Mouse (Mus musculus) thymus, postnatal 25 days (tissue): Measurements from ENCODE around the gene Olfr638.
"Not testable (repeated sequence)": the region's sequence is repeated elsewhere in the genome, so short reads cannot be mapped to it uniquely, and the experiment has no call there.

ENCODE experiments used
- DNase-seq: peaks from one replicate; pipeline ENCODE4 v3.0.0; 2022

The Olfr638 gene

GRCm38 (mm10) chr7:103998446-103998845 is at the start of gene Olfr638:
TSS of gene Olfr638 (plus strand) at chr7:103998746.
- no peak for DNase-seq

- not testable (repeated sequence) for DNase-seq
Measured at GRCm38 (mm10) chr7:103966873-103967272, 31.7 kb upstream of the Olfr638 start.

- no peak for DNase-seq
Measured at GRCm38 (mm10) chr7:103970852-103971251, 27.7 kb upstream of the Olfr638 start, which contains the start of gene Olfr635. TSS of gene Olfr635 (plus strand) at chr7:103971152.

GRCm38 (mm10) chr7:103971782-103972181 is 26.8 kb upstream of the Olfr638 start:
- no peak for DNase-seq

- no peak for DNase-seq
Measured at GRCm38 (mm10) chr7:103999124-103999523, 578 bp downstream of the Olfr638 start.

- no peak for DNase-seq
Measured at GRCm38 (mm10) chr7:104017203-104017602, 18.7 kb downstream of the Olfr638 start, which contains the start of gene Olfr639. TSS of gene Olfr639 (minus strand) at chr7:104017303.

- DNase-seq = no peak
Measured at GRCm38 (mm10) chr7:104018953-104019352, 20.4 kb downstream of the Olfr638 start.

- DNase-seq = no peak
Measured at GRCm38 (mm10) chr7:104021651-104022050, 23.1 kb downstream of the Olfr638 start.

- DNase-seq = no peak
Measured at GRCm38 (mm10) chr7:104025473-104025872, 26.9 kb downstream of the Olfr638 start, which contains the start of gene Olfr640. TSS of gene Olfr640 (minus strand) at chr7:104025573.

GRCm38 (mm10) chr7:104026978-104027377 is 28.4 kb downstream of the Olfr638 start:
- no peak for DNase-seq

GRCm38 (mm10) chr7:104035145-104035544 is 36.6 kb downstream of the Olfr638 start, which contains the start of gene Olfr641:
TSS of gene Olfr641 (plus strand) at chr7:104035445.
- DNase-seq = no peak

- DNase-seq = no peak
Measured at GRCm38 (mm10) chr7:104050745-104051144, 52.2 kb downstream of the Olfr638 start.

- no peak for DNase-seq
Measured at GRCm38 (mm10) chr7:104052566-104052965, 54.0 kb downstream of the Olfr638 start, which contains the start of gene Olfr642. TSS of gene Olfr642 (minus strand) at chr7:104052666.
